Mouse (Mus musculus) retina, postnatal 1 day (tissue): Measurements from ENCODE around the gene Dnali1.

Experiments used
- DNase-seq: peaks from one replicate; pipeline ENCODE4 v3.0.0-alpha.2; 2012

Gene Dnali1

GRCm38 (mm10) chr4:125029891-125030614 is 35.5 kb downstream of the Dnali1 start:
- DNase-seq: peak; percentile 97

- DNase-seq: peak; percentile 28
Measured at GRCm38 (mm10) chr4:125020780-125021538, 44.5 kb downstream of the Dnali1 start.

GRCm38 (mm10) chr4:125017431-125017830 is 48.1 kb downstream of the Dnali1 start:
- DNase-seq: no peak

- DNase-seq: no peak
Measured at GRCm38 (mm10) chr4:125015806-125016635, 49.5 kb downstream of the Dnali1 start, which contains the start of gene Gnl2. Gene Gnl2 (plus strand): TSS chr4:125016585.

DNA sequence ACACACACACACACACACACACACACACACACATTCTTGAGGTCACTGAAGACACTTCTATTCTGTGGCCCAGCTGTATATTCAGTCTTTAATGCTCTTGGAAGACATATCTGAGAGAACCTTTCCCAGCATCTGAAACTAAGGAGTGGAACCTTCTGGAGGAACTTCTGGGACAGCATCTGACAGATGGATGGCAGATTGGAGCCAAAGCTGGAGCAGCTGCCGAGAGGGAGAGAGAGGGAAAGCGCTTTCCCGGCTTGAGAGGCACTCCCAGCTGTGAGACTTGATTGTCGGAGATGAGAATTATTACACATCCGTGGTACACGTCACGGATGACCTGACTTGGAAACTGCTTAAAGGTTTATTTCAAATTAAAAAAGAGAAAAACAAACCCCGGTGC is 56.8 kb downstream of the Dnali1 start:
- peak; percentile 18 for DNase-seq

DNA sequence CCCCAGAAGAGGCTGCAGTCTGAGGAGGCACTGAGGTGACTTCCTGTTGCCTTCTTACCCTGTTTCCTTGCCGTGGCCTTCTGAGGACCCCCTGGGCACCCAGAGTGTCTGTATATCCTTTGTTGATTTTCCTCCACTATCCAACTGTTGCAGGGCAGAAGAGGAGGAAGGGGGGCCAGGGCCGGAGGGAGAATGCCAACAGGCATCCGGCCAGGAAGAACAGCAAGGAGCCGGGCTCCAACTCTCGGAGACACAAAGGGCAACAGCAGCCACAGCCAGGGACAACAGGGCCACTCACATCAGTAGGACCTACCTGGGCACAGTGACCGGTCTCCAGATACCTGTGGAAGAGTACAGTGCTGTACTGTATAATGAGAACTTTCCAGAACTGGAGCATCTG is 57.3 kb downstream of the Dnali1 start:
- DNase-seq: no peak

DNA sequence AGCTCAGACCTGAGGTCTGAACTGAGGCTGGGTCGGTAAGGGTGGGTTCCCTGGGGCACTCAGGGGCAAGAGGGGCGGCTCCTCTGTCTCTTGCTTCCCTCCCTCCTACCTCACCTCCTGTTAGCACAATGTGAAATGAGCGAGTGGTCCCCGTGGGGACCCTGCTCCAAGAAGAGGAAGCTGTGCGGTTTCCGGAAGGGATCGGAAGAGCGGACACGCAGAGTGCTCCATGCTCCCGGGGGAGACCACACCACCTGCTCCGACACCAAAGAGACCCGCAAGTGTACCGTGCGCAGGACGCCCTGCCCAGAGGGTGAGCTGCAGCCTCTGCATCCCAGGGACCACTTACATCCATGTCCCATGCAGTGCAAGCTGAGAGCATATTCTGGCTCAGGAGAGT is 58.0 kb downstream of the Dnali1 start:
- DNase-seq: no peak
